Mouse (Mus musculus) pancreas, adult 10 weeks (tissue): Measurements from ENCODE around the gene Sat1. TPM values are rescaled to one million over a fixed set of nuclear protein-coding genes. Genes with fewer than 3 reads are reported as not detected.

Experiments
- polyA plus RNA-seq: library from polyadenylated mRNA; stranded (reverse); fragments of 350-450 nt; fragmentation: Illumina TruSeq; extraction: RNeasy Lipid Tissue Mini Kit (QIAGEN cat#74804); gene quantifications from one replicate; pipeline ENCODE4 v1.2.3, GENCODE M21; 2015; ENCODE audit warnings: low read depth, low replicate concordance; ENCODE audit not compliant: insufficient read depth

Sat1 gene
- 53.2 TPM for polyA plus RNA-seq

DNA sequence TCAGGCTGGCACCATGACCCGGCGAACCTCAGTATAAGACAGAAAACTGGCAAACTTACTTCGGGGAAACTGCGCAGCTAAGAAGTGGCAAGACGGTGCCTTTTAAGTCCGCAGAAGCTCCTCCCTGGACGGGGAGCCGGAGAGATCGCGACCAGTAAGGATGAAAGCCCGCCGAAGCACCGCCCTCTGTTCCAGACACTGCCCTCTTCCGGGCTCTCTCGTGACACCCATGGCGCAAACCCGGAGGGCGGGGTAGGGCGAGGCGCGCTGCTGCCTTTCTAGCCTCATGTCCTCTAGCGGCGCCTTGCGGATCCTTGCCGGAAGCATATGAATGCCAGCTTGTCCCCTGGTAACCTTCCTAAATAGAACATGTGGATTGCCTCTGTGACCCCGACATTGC is at the start of gene Sat1:
Sat1 (minus strand) TSS at position 179 of the 400 bp plus-strand sequence.

DNA sequence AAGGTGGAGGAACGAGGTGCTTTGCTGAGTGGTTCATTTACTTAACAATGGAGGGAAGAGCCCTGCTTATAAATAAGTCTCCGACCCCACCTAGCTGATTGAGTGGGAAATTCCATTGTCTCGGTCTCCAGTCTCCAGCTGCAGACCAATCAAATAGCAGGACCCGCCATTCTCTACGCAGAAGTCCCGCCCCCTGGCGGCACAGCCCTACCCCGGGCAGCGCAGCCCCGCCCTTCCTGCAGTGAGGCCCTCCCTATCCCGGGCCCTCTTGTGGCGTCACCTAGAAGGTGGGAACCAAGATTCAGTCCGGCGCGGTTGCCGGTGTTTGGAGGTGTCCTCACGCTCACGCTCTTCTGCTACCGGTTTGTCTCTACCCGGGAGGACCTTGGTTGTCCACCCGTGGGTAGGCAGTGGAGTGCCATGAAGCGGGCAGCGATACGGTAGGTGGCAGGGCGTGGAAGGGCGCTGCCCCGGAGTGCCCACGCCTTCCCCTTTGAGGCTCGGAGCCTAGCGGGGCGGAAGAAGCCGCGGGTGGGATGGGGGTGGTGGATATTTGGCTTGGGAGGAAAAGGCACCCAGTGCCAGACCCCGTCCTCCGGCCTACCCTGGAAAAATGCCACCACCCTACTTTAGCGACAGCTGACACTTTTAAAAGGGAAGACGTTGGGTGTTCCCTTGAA is 46.1 kb upstream of the Sat1 start, which contains the start of gene Acot9:
Acot9 (plus strand) TSS at position 209 of the 680 bp plus-strand sequence.

Other genes with a start within 250 kb of the Sat1 start
- not detected for gene Magea8, start 220.6 kb downstream of the Sat1 start, polyA plus RNA-seq
- not detected for gene Magea5, start 153.3 kb downstream of the Sat1 start, polyA plus RNA-seq
- gene Magea1, start 126.7 kb downstream of the Sat1 start, polyA plus RNA-seq = not detected
- not detected for gene Magea2, start 122.8 kb downstream of the Sat1 start, polyA plus RNA-seq
- not detected for gene Cldn34b2, start 88.0 kb downstream of the Sat1 start, polyA plus RNA-seq
- 7.3 TPM for gene Acot9, start 46.0 kb upstream of the Sat1 start, polyA plus RNA-seq
- gene Prdx4, start 124.3 kb upstream of the Sat1 start, polyA plus RNA-seq = 87.9 TPM